Mouse (Mus musculus) heart, embryonic 11.5 days (tissue): ENCODE data around the gene Pvrig. TPM values are rescaled to one million over a fixed set of nuclear protein-coding genes. Genes with fewer than 3 reads are reported as not detected.
"Not testable (repeated sequence)": the region's sequence is repeated elsewhere in the genome, so short reads cannot be mapped to it uniquely, and the experiment has no call there.

Experiments used
- ATAC-seq: fragments of 200-750 bp; cut with Nextera tagmentation; replicated peaks from 2 replicates; pipeline ENCODE4 v1.8.0; 2017; ENCODE audit warnings: moderate library complexity; ENCODE audit not compliant: insufficient number of reproducible peaks, low FRiP score, low TSS enrichment
- H3K27ac ChIP-seq: fragments of 300-500 bp; sonication (generic); 2 replicates; pipeline ENCODE4 v1.5.1; 2014; ENCODE audit warnings: mild to moderate bottlenecking, low read depth, low read length
- H3K27me3 ChIP-seq: fragments of 300-500 bp; sonication (generic); 2 replicates; pipeline ENCODE4 v1.6.1; 2014; ENCODE audit warnings: mild to moderate bottlenecking, low read length, mixed read lengths; ENCODE audit not compliant: control insufficient read depth, insufficient read depth
- H3K36me3 ChIP-seq: fragments of 300-500 bp; sonication (generic); 2 replicates; pipeline ENCODE4 v1.6.1; 2014; ENCODE audit warnings: mild to moderate bottlenecking, low read length, moderate library complexity, mixed read lengths; ENCODE audit not compliant: control insufficient read depth, insufficient read depth
- H3K4me1 ChIP-seq: fragments of 300-500 bp; sonication (generic); 2 replicates; pipeline ENCODE4 v1.6.1; 2014; ENCODE audit warnings: low read length; ENCODE audit not compliant: control insufficient read depth, insufficient read depth
- H3K4me2 ChIP-seq: fragments of 300-500 bp; sonication (generic); 2 replicates; pipeline ENCODE4 v1.6.1; 2014; ENCODE audit warnings: mild to moderate bottlenecking, moderate library complexity
- H3K4me3 ChIP-seq: fragments of 300-500 bp; sonication (generic); 2 replicates; pipeline ENCODE4 v1.5.1; 2014; ENCODE audit warnings: low read depth, low read length
- H3K9ac ChIP-seq: fragments of 300-500 bp; sonication (generic); 2 replicates; pipeline ENCODE4 v1.6.1; 2014; ENCODE audit warnings: mild to moderate bottlenecking, low read depth, low read length, moderate library complexity
- H3K9me3 ChIP-seq: fragments of 300-500 bp; sonication (generic); replicated peaks from 2 replicates; pipeline ENCODE4 v1.6.1; 2016; ENCODE audit warnings: low read length; ENCODE audit not compliant: control insufficient read depth
- WGBS: fragments of 180-500 bp; shearing (Covaris S2); extraction: QIAGEN DNeasy Blood & Tissue Kit; methylation state at CpG from one replicate; pipeline ENCODE4 v1.1.7; 2014; ENCODE audit not compliant: insufficient replicate concordance; 5-methylcytosine and 5-hydroxymethylcytosine counted together
- polyA plus RNA-seq: library from polyadenylated mRNA; unstranded; fragments of >200 nt; fragmentation: Nextera tagmentation; extraction: Ambion mirVana; gene quantifications from 2 replicates; pipeline ENCODE4 v1.2.1, GENCODE M21; 2014

The Pvrig gene
- 0.14 TPM in 1 of 2 replicates, not detected in the other for polyA plus RNA-seq

GRCm38 (mm10) chr5:138341661-138342060 lies at the start of gene Pvrig:
Gene Pvrig (plus strand): TSS chr5:138341961.
- no peaks in the 10 kb centered on the region for H3K36me3 ChIP-seq
- no peak within 1 kb of the TSS for H3K4me2 ChIP-seq
- no peak within 1 kb of the TSS for H3K27ac ChIP-seq
- ATAC-seq = no peak
- H3K4me3 ChIP-seq = no peak within 1 kb of the TSS
- no peaks in the 10 kb centered on the region for H3K9me3 ChIP-seq
- H3K9ac ChIP-seq = no peak within 1 kb of the TSS
- H3K27me3 ChIP-seq = no peaks in the 10 kb centered on the region
- no peaks in the 10 kb centered on the region for H3K4me1 ChIP-seq
- 82% methylated on average over 2 of the region's 2 CpGs for WGBS

GRCm38 (mm10) chr5:138294158-138294557 lies 47.6 kb upstream of the Pvrig start:
- no peaks in the 10 kb centered on the region for H3K27me3 ChIP-seq
- ATAC-seq = no peak
- H3K4me2 ChIP-seq = no peak overlapping the region
- no peak overlapping the region for H3K4me3 ChIP-seq
- H3K9ac ChIP-seq = no peak overlapping the region
- H3K27ac ChIP-seq = no peak overlapping the region
- no peaks in the 10 kb centered on the region for H3K4me1 ChIP-seq
- H3K36me3 ChIP-seq = no peaks in the 10 kb centered on the region
- no peaks in the 10 kb centered on the region for H3K9me3 ChIP-seq

GRCm38 (mm10) chr5:138299613-138300012 lies 42.1 kb upstream of the Pvrig start:
- H3K9me3 ChIP-seq = no peaks in the 10 kb centered on the region
- H3K36me3 ChIP-seq = no peaks in the 10 kb centered on the region
- WGBS = 66% methylated on average over 2 of the region's 2 CpGs
- H3K4me3 ChIP-seq = no peak overlapping the region
- no peak for ATAC-seq
- H3K27ac ChIP-seq = no peak overlapping the region
- no peak overlapping the region for H3K4me2 ChIP-seq
- H3K4me1 ChIP-seq = no peaks in the 10 kb centered on the region
- no peak overlapping the region for H3K9ac ChIP-seq
- H3K27me3 ChIP-seq = no peaks in the 10 kb centered on the region

- Histone ChIP-seq H3K36me3 (no peaks in the 10 kb centered on the region), H3K4me2 (no peak overlapping the region), H3K9ac (no peak overlapping the region), H3K9me3 (no peaks in the 10 kb centered on the region), H3K4me3 (no peak overlapping the region), H3K4me1 (no peaks in the 10 kb centered on the region), H3K27me3 (no peaks in the 10 kb centered on the region), H3K27ac (no peak overlapping the region)
- no peak for ATAC-seq
- 78% methylated on average over 3 of the region's 3 CpGs for WGBS
Observed at GRCm38 (mm10) chr5:138312795-138313194, 29.0 kb upstream of the Pvrig start.

- no peak overlapping the region for H3K4me3 ChIP-seq
- no peaks in the 10 kb centered on the region for H3K9me3 ChIP-seq
- H3K9ac ChIP-seq = no peak overlapping the region
- no peak for ATAC-seq
- H3K4me1 ChIP-seq = no peaks in the 10 kb centered on the region
- no peak overlapping the region for H3K4me2 ChIP-seq
- no peaks in the 10 kb centered on the region for H3K36me3 ChIP-seq
- WGBS = 80% methylated on average over 3 of the region's 3 CpGs
- no peaks in the 10 kb centered on the region for H3K27me3 ChIP-seq
- no peak overlapping the region for H3K27ac ChIP-seq
Observed at GRCm38 (mm10) chr5:138343216-138343615, 1.5 kb downstream of the Pvrig start.

GRCm38 (mm10) chr5:138363208-138363607 lies 21.4 kb downstream of the Pvrig start:
- H3K36me3 ChIP-seq, H3K4me1 ChIP-seq, H3K9me3 ChIP-seq, H3K4me3 ChIP-seq, H3K9ac ChIP-seq, H3K4me2 ChIP-seq, H3K27me3 ChIP-seq, H3K27ac ChIP-seq, ATAC-seq: not testable (repeated sequence)
- WGBS = 55% methylated on average over 6 of the region's 7 CpGs

GRCm38 (mm10) chr5:138365347-138365746 lies 23.6 kb downstream of the Pvrig start:
- not testable (repeated sequence) for H3K9ac ChIP-seq, H3K4me2 ChIP-seq, ATAC-seq, H3K27ac ChIP-seq, H3K4me1 ChIP-seq, H3K36me3 ChIP-seq, H3K9me3 ChIP-seq, H3K4me3 ChIP-seq, H3K27me3 ChIP-seq
- 89% methylated on average over 10 of the region's 10 CpGs for WGBS

Other genes with a start within 250 kb of the Pvrig start
- 45.7 and 48.5 TPM in 2 replicates for gene Zscan21, start 225.1 kb upstream of the Pvrig start, polyA plus RNA-seq
- 8.0 and 10.0 TPM in 2 replicates for gene Zfp113, start 186.2 kb upstream of the Pvrig start, polyA plus RNA-seq
- 253 and 277 TPM in 2 replicates for gene Cops6, start 180.9 kb upstream of the Pvrig start, polyA plus RNA-seq
- gene Ap4m1, start 170.0 kb upstream of the Pvrig start, polyA plus RNA-seq = 10.2 TPM in 2 replicates
- 139 and 143 TPM in 2 replicates for gene Mcm7, start 169.5 kb upstream of the Pvrig start, polyA plus RNA-seq
- gene Taf6, start 154.5 kb upstream of the Pvrig start, polyA plus RNA-seq = 82.8 and 85.2 TPM in 2 replicates
- 31.7 and 33.7 TPM in 2 replicates for gene Cnpy4, start 154.5 kb upstream of the Pvrig start, polyA plus RNA-seq
- gene Mblac1, start 147.6 kb upstream of the Pvrig start, polyA plus RNA-seq = 4.5 and 5.9 TPM in 2 replicates
- gene Nxpe5, start 116.1 kb upstream of the Pvrig start, polyA plus RNA-seq = not detected in 2 replicates
- gene Lamtor4, start 86.5 kb upstream of the Pvrig start, polyA plus RNA-seq = 71.8 and 74.4 TPM in 2 replicates
- gene BC037034, start 77.9 kb upstream of the Pvrig start, polyA plus RNA-seq = 3.5 and 4.0 TPM in 2 replicates
- 1.3 and 1.4 TPM in 2 replicates for gene Gal3st4, start 69.1 kb upstream of the Pvrig start, polyA plus RNA-seq
- gene Gm43720, start 62.0 kb upstream of the Pvrig start, polyA plus RNA-seq = 0.10 and 0.14 TPM in 2 replicates
- gene Gpc2, start 62.0 kb upstream of the Pvrig start, polyA plus RNA-seq = 2.9 and 3.0 TPM in 2 replicates
- gene Stag3, start 61.7 kb upstream of the Pvrig start, polyA plus RNA-seq = 1.8 and 4.4 TPM in 2 replicates
- 21.9 and 23.6 TPM in 2 replicates for gene Zfp157, start 99.5 kb downstream of the Pvrig start, polyA plus RNA-seq
- gene 1700123K08Rik, start 222.8 kb downstream of the Pvrig start, polyA plus RNA-seq = not detected in 2 replicates